Mouse (Mus musculus): Measurements from ENCODE around the gene Bcl11b. TPM values are rescaled to one million over a fixed set of nuclear protein-coding genes. Genes with fewer than 3 reads are reported as not detected.

Bcl11b gene
- polyA plus RNA-seq, 1 experiment from 2014 or later, result 5.2 TPM

DNA sequence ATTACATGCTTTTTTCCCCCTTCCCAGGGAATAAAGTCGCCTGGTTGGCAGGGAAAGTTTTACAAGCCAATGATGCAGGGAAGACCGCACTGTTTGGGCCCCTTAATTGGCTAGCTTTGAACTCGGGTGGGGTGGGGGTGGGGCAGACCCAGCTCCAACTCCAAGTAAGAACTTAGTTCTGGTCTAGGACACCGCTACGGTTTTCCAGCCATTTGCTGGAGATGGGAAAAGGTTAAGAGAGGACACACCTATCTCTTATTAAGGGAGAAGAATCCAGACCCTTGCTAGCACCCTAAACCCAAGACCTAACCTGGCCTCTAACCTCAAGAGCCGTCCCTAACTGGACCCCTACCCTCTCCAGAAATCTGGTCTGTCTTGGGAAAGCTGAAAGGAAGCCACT is 22.2 kb downstream of the Bcl11b start:
- Histone ChIP-seq H3K27ac (ENCODE audit: low read depth, low read length) (no peak overlapping the region), H3K4me1 (replicated peaks; ENCODE audit: control insufficient read depth, insufficient read depth, low read length) (0 out of 2 replicates have a peak, but pooled peaks cover 7% of the 10 kb centered on the region), H3K27me3 (replicated peaks; ENCODE audit: control insufficient read depth, insufficient read depth, low read length) (no peaks in the 10 kb centered on the region), H3K9ac (ENCODE audit: low read depth, low read length) (0 out of 2 replicates have a peak overlapping the region, but pooled peaks have one; percentile 62), H3K36me3 (ENCODE audit: control insufficient read depth, insufficient read depth) (no peaks in the 10 kb centered on the region), H3K4me3 (ENCODE audit: low read depth, low read length) (peak overlapping the region; percentile 51; the same call in 1 of the 2 replicates), H3K4me2 (replicated peaks; ENCODE audit: low read depth) (peak overlapping the region; percentile 91), H3K9me3 (ENCODE audit: control insufficient read depth) (no peaks in the 10 kb centered on the region)
- TF ChIP-seq CTCF (IDR thresholded peaks at IDR 0.05; ENCODE audit: low read depth), result no peak
- WGBS, result 38% methylated on average over 6 of the region's 6 CpGs
- ATAC-seq, result no peak

DNA sequence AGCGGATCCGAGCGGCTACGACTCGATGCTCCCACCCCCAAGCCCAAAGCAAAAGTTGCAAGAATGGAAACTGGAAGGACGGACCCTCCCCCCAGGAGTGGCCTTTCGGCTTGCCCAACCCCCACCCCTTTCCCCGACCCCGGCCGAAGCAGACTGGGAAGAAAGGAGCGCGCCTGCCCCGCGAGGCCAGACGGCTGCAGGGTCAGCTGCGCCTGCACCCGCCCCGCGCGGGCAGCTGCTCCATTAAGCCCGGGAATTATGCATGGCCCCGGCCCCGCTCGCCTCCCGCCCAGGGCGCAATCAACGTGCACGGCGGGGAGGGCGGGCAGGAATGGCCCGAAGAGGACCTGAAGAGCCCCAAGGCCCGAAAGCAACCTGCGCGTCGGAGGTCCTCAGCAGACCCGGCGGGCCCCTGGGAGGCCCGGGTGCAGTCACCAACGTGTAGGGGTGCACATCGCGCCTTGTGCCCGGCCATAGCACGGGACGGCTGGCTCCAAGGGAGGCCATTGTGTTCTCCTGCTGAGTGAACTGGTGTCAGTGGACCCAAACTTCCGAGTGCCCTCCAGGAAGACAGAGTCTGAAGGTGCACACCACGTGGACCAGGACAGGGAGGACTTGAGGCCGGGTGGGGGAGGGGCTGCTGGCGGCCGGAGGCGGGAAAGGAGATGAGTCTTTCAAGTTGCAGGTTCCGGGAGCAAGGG is 23.0 kb downstream of the Bcl11b start:
- Histone ChIP-seq H3K9ac (ENCODE audit: low read depth, low read length) (peak overlapping the region; percentile 62), H3K27ac (ENCODE audit: low read depth, low read length) (peak overlapping the region; percentile 57), H3K4me1 (replicated peaks; ENCODE audit: control insufficient read depth, insufficient read depth, low read length) (0 out of 2 replicates have a peak, but pooled peaks cover 7% of the 10 kb centered on the region), H3K4me2 (replicated peaks; ENCODE audit: low read depth) (peak overlapping the region; percentile 91), H3K27me3 (replicated peaks; ENCODE audit: control insufficient read depth, insufficient read depth, low read length) (no peaks in the 10 kb centered on the region), H3K4me3 (ENCODE audit: low read depth, low read length) (peak overlapping the region; percentile 51), H3K9me3 (ENCODE audit: control insufficient read depth) (no peaks in the 10 kb centered on the region), H3K36me3 (ENCODE audit: control insufficient read depth, insufficient read depth) (no peaks in the 10 kb centered on the region)
- peak; percentile 66 for ATAC-seq
- TF ChIP-seq CTCF (IDR thresholded peaks at IDR 0.05; ENCODE audit: low read depth), result no peak
- 1% methylated on average over 50 of the region's 51 CpGs for WGBS

GRCm38 (mm10) chr12:107979710-107980260 is 23.6 kb downstream of the Bcl11b start:
- Histone ChIP-seq H3K27ac (ENCODE audit: low read depth, low read length) (peak overlapping the region; percentile 57), H3K27me3 (replicated peaks; ENCODE audit: control insufficient read depth, insufficient read depth, low read length) (no peaks in the 10 kb centered on the region), H3K36me3 (ENCODE audit: control insufficient read depth, insufficient read depth) (no peaks in the 10 kb centered on the region), H3K9me3 (ENCODE audit: control insufficient read depth) (no peaks in the 10 kb centered on the region), H3K4me1 (replicated peaks; ENCODE audit: control insufficient read depth, insufficient read depth, low read length) (0 out of 2 replicates have a peak, but pooled peaks cover 7% of the 10 kb centered on the region), H3K4me2 (replicated peaks; ENCODE audit: low read depth) (peak overlapping the region; percentile 91), H3K4me3 (ENCODE audit: low read depth, low read length) (peak overlapping the region; percentile 51), H3K9ac (ENCODE audit: low read depth, low read length) (peak overlapping the region; percentile 62)
- no peak for TF ChIP-seq CTCF (IDR thresholded peaks at IDR 0.05; ENCODE audit: low read depth)
- 12% methylated on average over 27 of the region's 28 CpGs for WGBS
- peak; percentile 39; the same call in 1 of the 2 replicates for ATAC-seq

GRCm38 (mm10) chr12:107978736-107979255 is 24.6 kb downstream of the Bcl11b start:
- 68% methylated on average over 8 of the region's 8 CpGs for WGBS
- H3K27ac ChIP-seq (ENCODE audit: low read depth, low read length), result no peak overlapping the region

GRCm38 (mm10) chr12:107978063-107978462 is 25.3 kb downstream of the Bcl11b start:
- Histone ChIP-seq H3K36me3 (ENCODE audit: control insufficient read depth, insufficient read depth) (no peaks in the 10 kb centered on the region), H3K4me3 (ENCODE audit: low read depth, low read length) (no peak overlapping the region), H3K4me2 (replicated peaks; ENCODE audit: low read depth) (no peak overlapping the region), H3K9ac (ENCODE audit: low read depth, low read length) (no peak overlapping the region), H3K4me1 (replicated peaks; ENCODE audit: control insufficient read depth, insufficient read depth, low read length) (0 out of 2 replicates have a peak, but pooled peaks cover 7% of the 10 kb centered on the region), H3K27me3 (replicated peaks; ENCODE audit: control insufficient read depth, insufficient read depth, low read length) (no peaks in the 10 kb centered on the region), H3K9me3 (ENCODE audit: control insufficient read depth) (no peaks in the 10 kb centered on the region), H3K27ac (ENCODE audit: low read depth, low read length) (no peak overlapping the region)
- TF ChIP-seq CTCF (IDR thresholded peaks at IDR 0.05; ENCODE audit: low read depth), result no peak
- WGBS, result 49% methylated on average over 14 of the region's 14 CpGs
- no peak for ATAC-seq

More at GRCm38 (mm10) chr12:107978736-107979255, 24.6 kb downstream of the Bcl11b start:
- no peak overlapping the region for H3K9ac ChIP-seq (ENCODE audit: low read depth, low read length)
- TF ChIP-seq CTCF (IDR thresholded peaks at IDR 0.05; ENCODE audit: low read depth), result no peak
- no peaks in the 10 kb centered on the region for H3K9me3 ChIP-seq (ENCODE audit: control insufficient read depth)
- no peaks in the 10 kb centered on the region for H3K27me3 ChIP-seq (replicated peaks; ENCODE audit: control insufficient read depth, insufficient read depth, low read length)
- no peaks in the 10 kb centered on the region for H3K36me3 ChIP-seq (ENCODE audit: control insufficient read depth, insufficient read depth)
- 0 out of 2 replicates have a peak, but pooled peaks cover 7% of the 10 kb centered on the region for H3K4me1 ChIP-seq (replicated peaks; ENCODE audit: control insufficient read depth, insufficient read depth, low read length)
- no peak overlapping the region for H3K4me3 ChIP-seq (ENCODE audit: low read depth, low read length)
- peak overlapping the region; percentile 91; the same call in 1 of the 2 replicates for H3K4me2 ChIP-seq (replicated peaks; ENCODE audit: low read depth)
- ATAC-seq, result no peak

DNA sequence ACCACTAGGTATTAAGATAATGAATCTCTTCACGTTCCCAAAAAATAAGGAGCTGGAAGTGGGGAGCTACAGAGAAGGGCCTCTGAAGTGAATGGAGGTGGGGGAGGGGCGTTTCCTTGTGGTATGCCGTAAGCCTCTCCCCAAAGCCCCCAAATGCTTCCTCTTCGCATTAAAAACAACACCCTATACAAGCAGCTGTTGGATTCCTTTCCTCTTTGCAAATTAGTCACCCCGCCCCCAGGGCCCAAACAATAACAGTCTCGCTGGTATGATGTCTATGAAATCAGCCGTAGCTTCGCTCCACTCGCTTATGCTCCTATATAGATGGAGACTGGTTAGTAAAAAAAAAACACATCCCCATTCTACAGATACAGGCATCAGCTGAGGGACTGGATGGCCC is 25.9 kb downstream of the Bcl11b start:
- TF ChIP-seq CTCF (IDR thresholded peaks at IDR 0.05; ENCODE audit: low read depth), result no peak
- ATAC-seq, result no peak
- no peak overlapping the region for H3K27ac ChIP-seq (ENCODE audit: low read depth, low read length)
- H3K9ac ChIP-seq (ENCODE audit: low read depth, low read length), result no peak overlapping the region
- H3K9me3 ChIP-seq (ENCODE audit: control insufficient read depth), result no peaks in the 10 kb centered on the region
- H3K4me1 ChIP-seq (replicated peaks; ENCODE audit: control insufficient read depth, insufficient read depth, low read length), result 0 out of 2 replicates have a peak, but pooled peaks cover 7% of the 10 kb centered on the region
- H3K27me3 ChIP-seq (replicated peaks; ENCODE audit: control insufficient read depth, insufficient read depth, low read length), result no peaks in the 10 kb centered on the region
- no peak overlapping the region for H3K4me3 ChIP-seq (ENCODE audit: low read depth, low read length)
- H3K4me2 ChIP-seq (replicated peaks; ENCODE audit: low read depth), result no peak overlapping the region
- 61% methylated on average over 9 of the region's 9 CpGs for WGBS
- H3K36me3 ChIP-seq (ENCODE audit: control insufficient read depth, insufficient read depth), result no peaks in the 10 kb centered on the region
